Mouse (Mus musculus) C2C12 (cell line): ENCODE data around the gene Sec16a.

Experiments
- CTCF ChIP-seq: IDR thresholded peaks from one replicate; pipeline ENCODE4 v1.5.1; 2011; ENCODE audit not compliant: control insufficient read depth, insufficient read depth, insufficient read length
- MAX ChIP-seq: IDR thresholded peaks from one replicate; pipeline ENCODE4 v1.6.1; 2011; ENCODE audit warnings: mild to moderate bottlenecking, control low read depth
- MYOD1 ChIP-seq: IDR thresholded peaks from one replicate; pipeline ENCODE4 v1.6.1; 2011; ENCODE audit warnings: low read depth; ENCODE audit not compliant: control insufficient read depth, insufficient read length
- MYOG ChIP-seq: IDR thresholded peaks from one replicate; pipeline ENCODE4 v1.6.1; 2011; ENCODE audit not compliant: control insufficient read depth, insufficient read length; ENCODE audit errors: extremely low read depth
- USF1 ChIP-seq: IDR thresholded peaks from one replicate; pipeline ENCODE4 v1.6.1; 2011; ENCODE audit warnings: low read depth, mild to moderate bottlenecking, control low read depth, moderate library complexity

- no peak for TF ChIP-seq MYOG
- no peak for TF ChIP-seq CTCF
- TF ChIP-seq MYOD1, result no peak
- TF ChIP-seq USF1, result no peak
- TF ChIP-seq MAX, result no peak
Observed at GRCm38 (mm10) chr2:26441261-26441660, 3.8 kb downstream of the Sec16a start.
